In the genomic region with DNA sequence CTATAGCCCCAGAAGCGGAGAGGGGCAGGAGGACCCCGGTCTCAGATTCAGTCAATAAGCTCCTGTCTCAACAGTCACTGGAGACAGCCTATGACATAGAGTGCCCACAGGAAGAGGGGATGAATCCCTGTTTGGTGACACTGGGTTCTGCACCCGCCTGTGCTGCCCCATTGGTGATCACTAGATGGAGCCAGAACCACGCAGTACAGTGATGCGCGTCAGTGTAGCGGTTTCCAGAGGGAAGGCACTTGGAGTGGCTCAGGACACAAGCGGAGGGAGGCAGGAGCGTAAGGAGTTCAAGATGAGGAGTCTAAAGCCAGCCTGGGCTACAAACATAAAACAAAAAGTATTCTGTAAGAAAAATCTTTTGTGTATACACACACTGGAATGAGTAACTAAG, we compare ENCODE assay signal across 8 mouse cellular contexts. TPM values are rescaled to one million over a fixed set of nuclear protein-coding genes. Genes with fewer than 3 reads are reported as not detected.
DNase-seq lines count a peak whose midpoint lies in the region; ATAC-seq lines count a peak whose summit lies in the region.

No protein-coding gene starts in this region.

- 11% methylated on average over 9 of the region's 9 CpGs for whole genome bisulfite sequencing in intestine, embryonic 14.5 days

- peak; percentile 67 for ATAC-seq in intestine, embryonic 14.5 days (replicated peaks; ENCODE audit: low FRiP score, low TSS enrichment, low read depth)

- H3K27ac ChIP-seq in intestine, embryonic 14.5 days (ENCODE audit: low read depth): no peak overlapping the region

- H3K9ac ChIP-seq in intestine, embryonic 14.5 days (ENCODE audit: low read length): no peak overlapping the region

- H3K4me3 ChIP-seq in intestine, embryonic 14.5 days (ENCODE audit: low read depth, low read length): no peak overlapping the region
- H3K4me3 ChIP-seq in megakaryocyte, embryonic 14.5 days (replicated peaks): peak overlapping the region; percentile 4

- no peaks in the 10 kb centered on the region for H3K27me3 ChIP-seq in intestine, embryonic 14.5 days (replicated peaks; ENCODE audit: control insufficient read depth, insufficient read depth, low read length)
- peaks cover 61% of the 10 kb centered on the region for H3K27me3 ChIP-seq in megakaryocyte, embryonic 14.5 days (replicated peaks)

- DNase-seq in adipocyte (ENCODE audit: low spot score): peak; percentile 81
- DNase-seq in embryo, embryonic 10.5 days (ENCODE audit: low spot score): peak; percentile 89
- DNase-seq in gastrocnemius, postnatal 25 days: peak; percentile 68
- peak; percentile 88 for DNase-seq in intestine, embryonic 14.5 days (ENCODE audit: low spot score)
- DNase-seq in left cerebral cortex, postnatal 10 days (ENCODE audit: extremely low spot score in 1 of 2, low spot score in 2 of 2): peak; percentile 75 to 83
- DNase-seq in right cerebral cortex, adult 18-20 months: peak; percentile 82
- peak; percentile 60 for DNase-seq in urinary bladder, postnatal 25 days (ENCODE audit: low spot score)

- no peaks in the 10 kb centered on the region for H3K36me3 ChIP-seq in intestine, embryonic 14.5 days (ENCODE audit: control insufficient read depth, insufficient read depth, low read length)
- H3K36me3 ChIP-seq in megakaryocyte, embryonic 14.5 days (replicated peaks; ENCODE audit: low read length): no peaks in the 10 kb centered on the region

- H3K4me2 ChIP-seq in intestine, embryonic 14.5 days (ENCODE audit: low read length): no peak overlapping the region

- intact Hi-C loops in left cerebral cortex, postnatal 10 days (cut with DNase I): loop anchor here (5.0 to 10.0 kb wide), 4 partner anchors 189 to 526 kb away; partner anchors contain the start of genes Alkbh7 and Tubb4a

- H3K9me3 ChIP-seq in intestine, embryonic 14.5 days (ENCODE audit: control insufficient read depth, low read length): no peaks in the 10 kb centered on the region
- H3K9me3 ChIP-seq in megakaryocyte, embryonic 14.5 days: no peaks in the 10 kb centered on the region

- peaks cover 19% of the 10 kb centered on the region for H3K4me1 ChIP-seq in intestine, embryonic 14.5 days (replicated peaks; ENCODE audit: control insufficient read depth, insufficient read depth, low read length)
- peaks cover 27% of the 10 kb centered on the region for H3K4me1 ChIP-seq in megakaryocyte, embryonic 14.5 days

RNA-seq across cellular contexts. Expression of gene Rfx2, which starts 22.3 kb away (rescaled TPM):
- total RNA-seq in gastrocnemius, postnatal 25 days (2021): 1 to 10 TPM; 3.0 to 4.1 TPM
- 4.5 and 4.9 TPM in 2 replicates for polyA plus RNA-seq in intestine, embryonic 14.5 days (2014; fragmentation: Nextera tagmentation; extraction: Ambion mirVana)
- 1 to 10 TPM; 1.4 to 2.3 TPM for total RNA-seq in left cerebral cortex, postnatal 10 days (2021)
- polyA plus RNA-seq in megakaryocyte, embryonic 14.5 days (2012; ENCODE audit: insufficient read depth, low replicate concordance): 0.51 and 1.4 TPM in 2 replicates

RNA-seq across cellular contexts. Expression of gene Prr22, which starts 38.5 kb away (rescaled TPM):
- total RNA-seq in gastrocnemius, postnatal 25 days (2021): under 1 TPM in 1 of 2 experiments, not detected in 1; 0.33 TPM
- 1.7 and 2.3 TPM in 2 replicates for polyA plus RNA-seq in intestine, embryonic 14.5 days (2014; fragmentation: Nextera tagmentation; extraction: Ambion mirVana)
- 1 to 10 TPM in 1 of 2 experiments, under 1 TPM in 1; 0.49 to 1.4 TPM for total RNA-seq in left cerebral cortex, postnatal 10 days (2021)
- 2.8 and 12.2 TPM in 2 replicates for polyA plus RNA-seq in megakaryocyte, embryonic 14.5 days (2012; ENCODE audit: insufficient read depth, low replicate concordance)

RNA-seq across cellular contexts. Expression of gene Dus3l, which starts 44.0 kb away (rescaled TPM):
- 10 to 100 TPM; 12.4 to 14.5 TPM for total RNA-seq in gastrocnemius, postnatal 25 days (2021)
- 45.6 and 47.4 TPM in 2 replicates for polyA plus RNA-seq in intestine, embryonic 14.5 days (2014; fragmentation: Nextera tagmentation; extraction: Ambion mirVana)
- 10 to 100 TPM; 75.4 to 76.4 TPM for total RNA-seq in left cerebral cortex, postnatal 10 days (2021)
- 29.8 and 33.0 TPM in 2 replicates for polyA plus RNA-seq in megakaryocyte, embryonic 14.5 days (2012; ENCODE audit: insufficient read depth, low replicate concordance)

RNA-seq across cellular contexts. Expression of gene Nrtn, which starts 51.2 kb away (rescaled TPM):
- total RNA-seq in gastrocnemius, postnatal 25 days (2021): 1 to 10 TPM; 1.9 to 3.1 TPM
- polyA plus RNA-seq in intestine, embryonic 14.5 days (2014; fragmentation: Nextera tagmentation; extraction: Ambion mirVana): 13.5 and 15.6 TPM in 2 replicates
- 1 to 10 TPM; 1.8 to 2.4 TPM for total RNA-seq in left cerebral cortex, postnatal 10 days (2021)
- polyA plus RNA-seq in megakaryocyte, embryonic 14.5 days (2012; ENCODE audit: insufficient read depth, low replicate concordance): 2.0 TPM in 1 of 2 replicates, not detected in the other

Comparison
In these comparisons a context has a peak if more than half of its experiments do, and no peak if none do; other contexts are left out.
1. RNA of gene Dus3l, which starts 44.0 kb away (total RNA-seq): 75.4 to 76.4 TPM in left cerebral cortex, postnatal 10 days; 12.4 to 14.5 TPM in gastrocnemius, postnatal 25 days; every median in the first group is over 4 times any median in the second.
2. Peak in every context shown above with its lines, with median percentiles within 50 percentile points of each other: DNase-seq.